Mouse (Mus musculus) v-Abl transformed pro-B cells (cell line): ENCODE measurements around the gene Tmprss9.

Experiments
- in situ Hi-C, 2 experiments: fragments of 400-800 bp; cut with MboI; formaldehyde crosslinking; loops; one replicate each; pipeline ENCODE4 v1.15.1; 2025; ENCODE audit not compliant: unreplicated experiment in 2 of 2

Gene Tmprss9

DNA sequence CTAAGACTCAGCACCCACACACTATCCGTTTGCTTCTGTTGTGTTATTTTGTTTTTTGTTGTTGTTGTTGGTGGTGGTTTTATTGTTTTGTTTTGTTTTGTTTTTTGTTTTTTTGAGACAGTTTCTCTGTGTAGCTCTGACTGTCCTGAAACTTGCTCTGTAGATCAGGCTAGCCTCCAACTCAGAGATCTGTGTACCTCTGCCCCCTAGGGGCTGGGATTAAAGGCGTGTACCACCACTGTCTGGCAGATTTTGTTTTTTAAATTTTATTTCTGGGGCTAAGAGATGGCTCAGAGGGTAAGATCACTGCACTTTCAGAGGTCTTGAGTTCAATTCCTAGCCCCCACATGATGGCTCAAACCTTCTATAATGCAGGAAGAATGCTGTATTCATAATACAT lies 9.3 kb downstream of the Tmprss9 start:
- in situ Hi-C loops: loop anchor here (5.0 to 25.0 kb wide), 4 partner anchors 46 to 319 kb away; partner anchors contain the start of gene Rexo1 (in 1 of the 2)

- in situ Hi-C loops: loop anchor here (5.0 to 25.0 kb wide), 4 partner anchors 46 to 319 kb away; partner anchors contain the start of gene Rexo1 (in 1 of the 2)
Measured at GRCm38 (mm10) chr10:80881301-80881700, 9.7 kb downstream of the Tmprss9 start.

DNA sequence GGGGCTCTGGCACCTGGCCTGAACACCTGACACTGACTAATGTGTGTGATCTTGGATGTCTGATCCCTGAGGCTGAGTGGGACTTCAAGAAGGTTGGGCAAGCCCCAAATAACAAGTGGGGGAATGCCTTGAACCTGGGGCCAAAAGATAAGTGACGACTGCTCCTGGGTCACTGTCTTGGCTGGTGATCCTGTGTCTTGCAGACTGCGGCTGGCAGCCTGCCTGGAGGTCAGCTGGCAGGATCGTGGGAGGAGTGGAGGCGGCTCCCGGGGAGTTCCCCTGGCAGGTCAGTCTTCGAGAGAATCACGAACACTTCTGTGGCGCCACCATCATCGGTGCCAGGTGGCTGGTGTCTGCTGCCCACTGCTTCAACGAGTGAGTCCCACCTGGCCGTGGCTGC lies 15.5 kb downstream of the Tmprss9 start:
- in situ Hi-C loops: loop anchor here (5.0 to 25.0 kb wide), 2 partner anchors 40 to 325 kb away; partner anchors contain the start of gene Rexo1 (in 1 of the 2)

DNA sequence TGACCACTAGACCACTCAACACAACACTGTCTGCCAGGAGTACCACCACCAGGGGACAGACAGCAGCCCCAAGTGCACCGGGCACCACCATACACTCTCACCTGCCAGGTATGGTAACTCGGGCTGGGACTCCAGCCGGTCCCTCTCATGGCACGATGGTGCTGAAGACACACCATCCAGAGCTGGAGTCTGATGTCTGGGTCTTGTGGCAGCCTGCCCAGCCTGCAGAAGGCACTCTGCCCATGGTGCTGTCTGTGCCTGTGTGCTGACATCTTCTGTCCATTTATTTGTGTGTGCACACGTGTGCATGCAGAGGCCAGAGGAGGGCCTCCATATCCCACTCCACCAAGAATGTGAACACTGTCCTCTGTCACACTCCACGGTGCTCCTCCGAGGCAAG lies 23.5 kb downstream of the Tmprss9 start:
- in situ Hi-C loops: loop anchor here in 1 of 2 experiments (25.0 kb wide), 1 partner anchor 333 kb away; the partner anchor contains the start of gene Rexo1

- in situ Hi-C loops: loop anchor here in 1 of 2 experiments (25.0 kb wide), 1 partner anchor 333 kb away; the partner anchor contains the start of gene Rexo1
Measured at GRCm38 (mm10) chr10:80895697-80896096, 24.0 kb downstream of the Tmprss9 start.

DNA sequence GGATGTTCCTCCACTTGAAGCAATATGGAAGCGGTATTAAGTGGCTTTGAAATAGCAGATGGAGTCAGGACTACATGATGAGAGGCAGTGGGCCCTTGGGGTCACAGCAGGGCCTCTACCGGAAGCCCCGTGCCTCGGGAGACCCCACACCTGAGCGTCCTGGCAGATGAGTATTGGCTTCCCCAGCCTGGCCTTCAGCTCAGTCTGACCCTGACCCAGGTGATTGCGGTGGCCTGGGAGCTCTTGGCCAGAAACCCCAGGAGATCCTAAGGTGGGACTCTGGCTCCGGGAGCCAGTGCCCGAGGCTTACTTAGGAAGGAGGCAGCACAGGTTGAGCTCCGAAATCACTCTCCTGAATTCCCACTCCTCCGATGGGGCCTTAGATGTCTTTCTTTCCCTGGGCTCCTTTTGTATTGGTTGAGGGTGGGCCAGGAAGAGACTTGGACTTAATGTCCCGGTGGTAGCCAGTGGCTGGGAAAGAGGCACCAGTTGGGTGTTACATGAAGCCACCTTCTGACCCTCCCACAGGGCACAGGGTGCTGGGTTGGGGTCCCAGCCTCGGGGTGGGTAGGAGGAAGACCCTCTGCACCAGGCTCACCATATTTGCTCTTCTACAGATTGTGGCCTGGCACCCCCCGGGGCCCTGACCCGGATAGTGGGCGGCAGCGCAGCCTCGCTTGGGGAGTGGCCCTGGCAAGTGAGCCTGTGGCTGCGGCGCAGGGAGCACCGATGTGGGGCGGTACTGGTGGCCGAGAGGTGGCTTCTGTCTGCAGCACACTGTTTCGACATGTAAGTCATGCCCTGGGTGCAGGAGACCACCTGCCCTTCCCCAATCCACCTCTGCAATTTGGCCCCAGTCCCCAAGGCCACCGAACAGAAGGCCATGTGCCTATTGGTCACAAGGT lies 25.2 kb downstream of the Tmprss9 start:
- in situ Hi-C loops: loop anchor here in 1 of 2 experiments (25.0 kb wide), 1 partner anchor 335 kb away; the partner anchor contains the start of gene Rexo1

- in situ Hi-C loops: loop anchor here in 1 of 2 experiments (25.0 kb wide), 1 partner anchor 336 kb away; the partner anchor contains the start of gene Rexo1
Measured at GRCm38 (mm10) chr10:80897861-80898510, 26.3 kb downstream of the Tmprss9 start.

DNA sequence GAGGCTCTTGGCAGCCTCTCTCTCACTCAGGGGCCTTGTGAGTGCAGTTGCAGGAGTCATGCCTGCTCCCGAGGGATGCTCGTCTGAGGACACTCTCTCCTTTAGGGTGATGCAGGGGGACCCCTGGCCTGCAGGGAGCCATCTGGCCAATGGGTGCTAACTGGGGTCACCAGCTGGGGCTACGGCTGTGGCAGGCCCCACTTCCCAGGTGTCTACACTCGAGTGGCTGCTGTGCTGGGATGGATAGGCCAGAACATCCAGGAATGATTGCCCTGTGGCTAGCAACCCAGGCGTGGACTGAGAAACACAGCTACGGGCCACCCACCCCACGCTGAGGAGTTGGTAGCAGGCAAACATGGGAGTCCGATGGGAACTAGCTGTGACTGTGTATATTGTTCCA lies 27.4 kb downstream of the Tmprss9 start:
- in situ Hi-C loops: loop anchor here in 1 of 2 experiments (25.0 kb wide), 1 partner anchor 337 kb away; the partner anchor contains the start of gene Rexo1

DNA sequence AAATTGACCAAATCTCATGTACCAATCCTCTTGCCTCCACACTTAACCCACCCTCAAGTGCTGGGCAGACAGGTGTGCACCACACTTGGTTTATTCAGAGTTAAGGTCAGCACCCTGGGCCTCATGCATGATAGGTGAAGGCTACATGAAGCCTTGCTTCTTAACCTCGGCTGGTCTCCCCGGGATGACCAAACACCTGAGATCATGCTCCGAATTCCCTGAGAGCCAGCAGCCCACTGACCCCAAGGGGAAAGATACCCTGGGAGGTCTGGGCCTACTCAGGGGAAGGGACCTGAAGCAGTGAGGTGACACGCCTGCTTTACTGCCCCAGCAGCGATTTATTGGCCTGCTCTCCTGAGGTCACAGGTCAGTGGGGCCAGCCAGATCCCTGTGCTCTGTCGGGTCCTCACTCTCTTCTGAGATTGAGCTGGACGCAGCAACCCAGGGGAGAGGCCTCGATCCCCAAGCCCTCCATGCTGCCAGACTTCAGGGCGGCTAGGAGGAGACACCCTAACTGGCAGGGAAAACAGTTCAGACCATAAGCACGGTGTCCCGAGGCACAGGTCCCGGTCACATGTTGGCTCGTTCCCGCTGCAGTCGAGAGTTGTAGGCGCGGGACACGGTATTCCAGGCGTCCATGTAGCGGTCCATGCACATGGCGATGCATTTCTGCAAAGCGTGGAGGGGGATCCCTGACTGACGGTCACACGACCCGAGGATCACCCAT lies 28.1 kb downstream of the Tmprss9 start:
- in situ Hi-C loops: loop anchor here in 1 of 2 experiments (25.0 kb wide), 1 partner anchor 337 kb away; the partner anchor contains the start of gene Rexo1

GRCm38 (mm10) chr10:80900318-80901247 lies 28.9 kb downstream of the Tmprss9 start, which contains the start of gene Timm13:
Timm13 (minus strand) TSS chr10:80900969.
- in situ Hi-C loops: no loop called here

DNA sequence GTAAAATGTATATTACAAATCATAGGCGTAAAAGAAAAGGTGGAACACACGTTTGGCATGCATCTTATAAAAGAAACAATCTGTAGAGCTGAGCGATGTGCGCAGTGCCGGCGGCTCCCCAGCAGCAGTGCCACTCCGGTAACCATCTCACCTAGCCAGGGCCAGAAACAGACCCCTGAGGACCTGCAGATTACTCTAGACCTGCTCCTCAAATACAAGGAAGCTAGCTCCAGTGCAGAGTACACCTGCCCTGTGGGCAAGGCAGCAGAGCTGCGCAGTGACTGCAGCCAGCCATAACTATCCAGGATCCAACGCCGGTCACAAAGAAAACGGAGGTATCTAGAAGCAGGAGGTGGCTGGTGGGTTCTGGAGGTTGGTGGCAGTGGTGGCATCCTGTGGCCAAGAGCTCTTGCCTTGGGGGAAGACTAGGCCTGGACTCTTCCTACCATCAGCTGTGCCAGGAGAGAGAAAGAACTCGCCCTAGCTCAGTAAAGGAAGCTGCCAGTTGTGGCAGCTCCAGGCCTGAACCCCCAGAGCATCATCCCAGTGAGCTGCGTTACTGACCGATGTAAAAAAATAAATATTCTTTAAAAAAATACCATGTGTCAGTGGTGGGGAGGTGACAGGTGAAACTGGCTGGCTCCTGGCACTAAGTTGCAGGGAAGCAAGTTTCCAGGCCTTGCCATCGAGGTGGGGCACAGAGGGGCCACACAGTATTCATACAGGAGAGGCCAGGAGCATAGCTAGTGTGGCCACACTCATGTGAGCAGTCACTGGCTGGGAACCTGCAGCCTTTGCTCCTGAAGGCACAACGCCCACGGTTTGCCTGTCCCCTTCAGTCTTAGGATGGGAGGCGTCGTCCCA lies 30.0 kb downstream of the Tmprss9 start:
- in situ Hi-C loops: no loop called here

- in situ Hi-C loops: no loop called here
Measured at GRCm38 (mm10) chr10:80902273-80902940, 30.8 kb downstream of the Tmprss9 start.

DNA sequence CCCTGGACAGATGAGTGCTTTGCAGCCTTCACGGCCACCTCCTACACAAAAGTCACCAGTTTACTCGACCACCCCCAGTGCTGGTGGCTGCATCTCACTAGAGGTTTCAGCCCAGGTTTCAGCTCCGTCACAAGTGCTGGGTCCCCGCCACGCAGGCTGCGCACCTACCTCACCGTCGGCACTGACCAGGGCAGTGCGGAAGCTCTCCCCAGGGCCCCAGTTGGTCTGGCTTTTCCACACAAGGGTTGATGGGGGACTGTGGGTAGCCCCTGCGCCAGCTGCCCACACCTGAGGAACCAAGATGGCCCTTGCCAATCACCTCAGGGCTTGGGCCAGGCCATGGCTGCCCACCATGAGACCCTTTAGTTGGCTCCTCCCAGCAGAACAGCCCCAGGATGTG lies 31.6 kb downstream of the Tmprss9 start:
- in situ Hi-C loops: no loop called here

GRCm38 (mm10) chr10:80904004-80904693 lies 32.5 kb downstream of the Tmprss9 start:
- in situ Hi-C loops: no loop called here

DNA sequence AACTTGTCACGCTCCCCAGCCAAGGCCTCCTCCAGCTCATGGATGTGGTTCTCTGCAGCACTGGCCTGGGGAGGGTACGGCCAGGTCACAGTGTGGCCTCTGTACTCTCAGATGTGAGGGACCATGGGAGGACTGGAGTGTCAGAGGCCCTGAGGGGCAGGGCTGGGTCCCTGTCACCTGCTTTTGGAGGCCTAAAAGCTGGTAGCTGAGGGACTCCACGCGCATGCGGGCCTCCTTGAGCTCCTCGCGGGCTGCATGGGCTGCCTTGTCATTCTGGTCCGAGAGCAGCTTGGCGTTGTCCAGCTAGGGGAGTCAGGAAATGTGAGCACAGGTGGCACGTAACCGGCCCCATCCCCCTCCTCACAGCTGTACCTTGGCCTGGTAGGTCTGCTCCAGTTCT lies 33.1 kb downstream of the Tmprss9 start:
- in situ Hi-C loops: no loop called here

GRCm38 (mm10) chr10:80909375-80910162 lies 37.9 kb downstream of the Tmprss9 start:
- in situ Hi-C loops: no loop called here
